Mouse (Mus musculus) central nervous system, embryonic 14 days (tissue): ENCODE measurements around the gene Cphx2. TPM values are rescaled to one million over a fixed set of nuclear protein-coding genes. Genes with fewer than 3 reads are reported as not detected.

ENCODE experiments used
- polyA plus RNA-seq: library from polyadenylated mRNA; depleted of rRNA; stranded (reverse); fragments of >200 nt; gene quantifications from 2 replicates; pipeline ENCODE4 v1.2.3, GENCODE M21; 2012; rRNA removed

The Cphx2 gene
- not detected in 2 replicates for polyA plus RNA-seq

GRCm38 (mm10) chr14:26081216-26081615 lies at the start of gene Cphx2:
Gene Cphx2 (plus strand): TSS chr14:26081516.

GRCm38 (mm10) chr14:26042611-26043010 lies 38.7 kb upstream of the Cphx2 start, which contains the start of gene Gm9780:
Gene Gm9780 (minus strand): TSS chr14:26042711.

GRCm38 (mm10) chr14:26067325-26067633 lies 14.0 kb upstream of the Cphx2 start, which contains the start of gene Tmem254c:
Gene Tmem254c (minus strand): TSS chr14:26067355.

GRCm38 (mm10) chr14:26081997-26082396 lies 681 bp downstream of the Cphx2 start, which contains the start of gene Cphx3:
Gene Cphx3 (plus strand): TSS chr14:26082297.

GRCm38 (mm10) chr14:26118150-26118549 lies 36.8 kb downstream of the Cphx2 start, which contains the start of gene Duxbl2:
Gene Duxbl2 (plus strand): TSS chr14:26118349.

Other genes starting within 250 kb of the Cphx2 start
- 3.2 and 6.7 TPM in 2 replicates for gene Anxa11, start 239.4 kb upstream of the Cphx2 start, polyA plus RNA-seq
- not detected in 2 replicates for gene Plac9a, start 178.4 kb upstream of the Cphx2 start, polyA plus RNA-seq
- gene Tmem254a, start 153.8 kb upstream of the Cphx2 start, polyA plus RNA-seq: 2.1 and 2.6 TPM in 2 replicates
- 0.05 and 0.06 TPM in 2 replicates for gene Cphx1, start 143.2 kb upstream of the Cphx2 start, polyA plus RNA-seq
- 8.9 and 10.5 TPM in 2 replicates for gene Duxbl1, start 102.9 kb upstream of the Cphx2 start, polyA plus RNA-seq
- gene Gm9780, start 38.8 kb upstream of the Cphx2 start, polyA plus RNA-seq: 5.6 and 10.3 TPM in 2 replicates
- gene Tmem254c, start 14.2 kb upstream of the Cphx2 start, polyA plus RNA-seq: not detected in 2 replicates
- gene Cphx3, start 781 bp downstream of the Cphx2 start, polyA plus RNA-seq: not detected in 2 replicates
- gene Duxbl2, start 36.8 kb downstream of the Cphx2 start, polyA plus RNA-seq: not detected in 2 replicates
- 4.6 and 9.1 TPM in 2 replicates for gene Plac9b, start 101.0 kb downstream of the Cphx2 start, polyA plus RNA-seq
- 14.6 and 19.7 TPM in 2 replicates for gene Tmem254b, start 125.5 kb downstream of the Cphx2 start, polyA plus RNA-seq
- 7.1 and 8.2 TPM in 2 replicates for gene Duxbl3, start 176.4 kb downstream of the Cphx2 start, polyA plus RNA-seq